Mouse (Mus musculus) hindbrain, embryonic 13.5 days (tissue): ENCODE measurements at regions not wholly inside any gene's neighbourhood (a gene's known extent, or its start where the extent isn't known, plus 50 kb on each side); places are given as distances from the start of the nearest gene placed in this dataset.
A peak's percentile ranks its signal among the peaks of the same experiment; 100 is the strongest.
"Not testable (repeated sequence)": the region's sequence is repeated elsewhere in the genome, so short reads cannot be mapped to it uniquely, and the experiment has no call there.

Experiments used
- ATAC-seq: fragments of 200-750 bp; cut with Nextera tagmentation; 2 replicates; pipeline ENCODE4 v1.8.0; 2017; ENCODE audit warnings: moderate TSS enrichment; ENCODE audit not compliant: low FRiP score
- H3K27ac ChIP-seq: fragments of 300-500 bp; sonication (generic); 2 replicates; pipeline ENCODE4 v1.5.1; 2015; ENCODE audit warnings: inconsistent platforms, mild to moderate bottlenecking, moderate library complexity
- H3K27me3 ChIP-seq: fragments of 300-500 bp; sonication (generic); 2 replicates; pipeline ENCODE4 v1.6.1; 2015; ENCODE audit warnings: mild to moderate bottlenecking, inconsistent platforms
- H3K36me3 ChIP-seq: fragments of 300-500 bp; sonication (generic); 2 replicates; pipeline ENCODE4 v1.6.1; 2015; ENCODE audit warnings: mild to moderate bottlenecking, inconsistent platforms
- H3K4me1 ChIP-seq: fragments of 300-500 bp; sonication (generic); replicated peaks from 2 replicates; pipeline ENCODE4 v1.6.1; 2015; ENCODE audit warnings: inconsistent platforms
- H3K4me2 ChIP-seq: fragments of 300-500 bp; sonication (generic); 2 replicates; pipeline ENCODE4 v1.6.1; 2015; ENCODE audit warnings: inconsistent platforms, mild to moderate bottlenecking, moderate library complexity
- H3K4me3 ChIP-seq: fragments of 300-500 bp; sonication (generic); 2 replicates; pipeline ENCODE4 v1.5.1; 2015; ENCODE audit warnings: mild to moderate bottlenecking, inconsistent platforms
- H3K9ac ChIP-seq: fragments of 300-500 bp; sonication (generic); 2 replicates; pipeline ENCODE4 v1.6.1; 2015; ENCODE audit warnings: mild to moderate bottlenecking, inconsistent platforms
- H3K9me3 ChIP-seq: fragments of 300-500 bp; sonication (generic); 2 replicates; pipeline ENCODE4 v1.6.1; 2016; ENCODE audit warnings: inconsistent platforms
- WGBS: fragments of 180-500 bp; shearing (Covaris S2); methylation state at CpG from one replicate; pipeline ENCODE4 v1.1.7; 2015; 5-methylcytosine and 5-hydroxymethylcytosine counted together

GRCm38 (mm10) chr13:44496596-44496995, 232.7 kb upstream of the Jarid2 start:
- H3K4me1 ChIP-seq = peaks cover 5% of the 10 kb centered on the region; the same call in 1 of the 2 replicates
- H3K9me3 ChIP-seq = no peaks in the 10 kb centered on the region
- H3K36me3 ChIP-seq = no peaks in the 10 kb centered on the region
- no peak overlapping the region for H3K9ac ChIP-seq
- H3K4me2 ChIP-seq = no peak overlapping the region
- no peaks in the 10 kb centered on the region for H3K27me3 ChIP-seq
- no peak for ATAC-seq
- WGBS = 57% methylated on average over 9 of the region's 9 CpGs
- H3K27ac ChIP-seq = no peak overlapping the region
- no peak overlapping the region for H3K4me3 ChIP-seq

- not testable (repeated sequence) for H3K4me2 ChIP-seq, H3K9me3 ChIP-seq, H3K27ac ChIP-seq, H3K36me3 ChIP-seq, H3K9ac ChIP-seq, H3K4me3 ChIP-seq, H3K27me3 ChIP-seq, ATAC-seq
- 86% methylated on average over 5 of the region's 5 CpGs for WGBS
- H3K4me1 ChIP-seq = peaks cover 21% of the 10 kb centered on the region
Observed at GRCm38 (mm10) chr13:44500896-44501295, 228.4 kb upstream of the Jarid2 start.

DNA sequence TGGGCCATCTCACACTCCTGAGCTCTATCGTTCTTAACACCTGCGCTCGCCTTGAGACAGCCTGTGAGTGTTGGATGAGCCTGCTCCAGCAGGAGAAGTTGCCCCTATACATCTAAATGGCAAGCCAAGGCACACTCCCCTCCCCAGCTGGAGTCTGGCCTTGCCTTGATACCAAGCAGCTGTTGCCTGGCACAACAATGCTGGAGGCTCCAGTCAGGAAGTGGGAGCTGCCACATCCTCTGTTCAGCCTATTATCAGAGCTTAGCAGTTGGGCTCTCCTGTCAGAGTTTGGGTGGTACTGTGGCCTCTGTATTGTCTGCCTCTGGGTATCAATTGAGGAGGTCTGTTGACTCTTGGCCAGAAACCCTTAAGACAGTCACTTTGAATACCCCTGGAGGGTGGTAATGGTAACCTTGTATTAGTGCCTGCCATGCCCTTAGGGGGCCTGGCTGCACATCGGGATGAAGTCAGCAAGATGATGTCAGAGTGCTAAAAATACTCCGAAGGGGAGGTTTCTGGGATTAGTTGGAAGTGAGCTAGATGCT, 227.4 kb upstream of the Jarid2 start:
- H3K9ac ChIP-seq = no peak overlapping the region
- H3K4me1 ChIP-seq = peaks cover 17% of the 10 kb centered on the region
- 61% methylated on average over 5 of the region's 5 CpGs for WGBS
- H3K36me3 ChIP-seq = no peaks in the 10 kb centered on the region
- 0 out of 2 replicates have a peak, but pooled peaks cover 7% of the 10 kb centered on the region for H3K27me3 ChIP-seq
- H3K4me3 ChIP-seq = no peak overlapping the region
- no peaks in the 10 kb centered on the region for H3K9me3 ChIP-seq
- H3K27ac ChIP-seq = peak overlapping the region; percentile 41; the same call in 1 of the 2 replicates
- H3K4me2 ChIP-seq = no peak overlapping the region
- ATAC-seq = peak; percentile 61

DNA sequence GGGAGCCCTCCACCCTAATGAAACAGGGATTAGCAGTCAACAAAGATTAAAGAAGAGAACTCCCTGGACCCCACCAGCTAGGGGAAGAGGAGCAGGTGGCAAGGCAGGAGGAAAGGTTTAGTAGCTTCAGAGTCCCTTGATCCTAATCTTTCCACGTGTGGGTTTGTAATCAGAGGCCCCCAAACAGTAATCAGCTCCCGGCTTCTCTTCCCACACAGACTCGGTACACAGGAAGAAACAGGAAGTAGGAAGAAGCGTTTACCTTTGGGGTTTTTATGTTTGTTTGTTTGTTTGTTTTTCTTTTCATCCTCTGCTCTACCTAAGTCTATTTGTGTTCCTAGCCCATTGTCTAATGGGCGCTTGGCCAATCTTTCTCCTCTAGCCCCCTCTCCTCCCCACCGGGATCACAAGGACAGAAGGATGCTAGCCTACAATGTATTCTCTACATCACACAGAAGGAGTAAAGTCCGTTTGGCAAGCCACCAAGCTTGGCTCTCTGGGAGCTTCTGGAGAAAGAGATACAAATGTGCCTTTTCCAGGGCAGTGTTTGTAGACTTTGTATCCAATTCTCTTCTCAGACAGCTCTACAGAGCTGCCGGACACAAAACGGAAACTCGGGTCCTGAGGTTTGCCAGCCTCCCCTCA, 226.5 kb upstream of the Jarid2 start:
- no peaks in the 10 kb centered on the region for H3K9me3 ChIP-seq
- no peak overlapping the region for H3K4me2 ChIP-seq
- 74% methylated on average over 10 of the region's 10 CpGs for WGBS
- no peaks in the 10 kb centered on the region for H3K36me3 ChIP-seq
- H3K4me1 ChIP-seq = peaks cover 17% of the 10 kb centered on the region
- H3K27me3 ChIP-seq = peaks cover 11% of the 10 kb centered on the region; the same call in 1 of the 2 replicates
- H3K9ac ChIP-seq = no peak overlapping the region
- no peak overlapping the region for H3K27ac ChIP-seq
- no peak for ATAC-seq
- no peak overlapping the region for H3K4me3 ChIP-seq

- no peak overlapping the region for H3K4me3 ChIP-seq
- H3K4me1 ChIP-seq = peaks cover 17% of the 10 kb centered on the region
- WGBS = 89% methylated on average over 15 of the region's 15 CpGs
- no peak overlapping the region for H3K9ac ChIP-seq
- H3K36me3 ChIP-seq = no peaks in the 10 kb centered on the region
- no peaks in the 10 kb centered on the region for H3K9me3 ChIP-seq
- peaks cover 12% of the 10 kb centered on the region; the same call in 1 of the 2 replicates for H3K27me3 ChIP-seq
- ATAC-seq = no peak
- H3K27ac ChIP-seq = no peak overlapping the region
- H3K4me2 ChIP-seq = no peak overlapping the region
Observed at GRCm38 (mm10) chr13:44503257-44503950, 225.9 kb upstream of the Jarid2 start.

GRCm38 (mm10) chr13:44504455-44504854, 224.8 kb upstream of the Jarid2 start:
- Histone ChIP-seq H3K36me3 (no peaks in the 10 kb centered on the region), H3K9ac (no peak overlapping the region), H3K9me3 (no peaks in the 10 kb centered on the region), H3K4me1 (peaks cover 18% of the 10 kb centered on the region), H3K27me3 (peaks cover 12% of the 10 kb centered on the region; the same call in 1 of the 2 replicates), H3K4me2 (no peak overlapping the region), H3K4me3 (no peak overlapping the region), H3K27ac (no peak overlapping the region)
- no peak for ATAC-seq
- WGBS = 92% methylated on average over 6 of the region's 6 CpGs

DNA sequence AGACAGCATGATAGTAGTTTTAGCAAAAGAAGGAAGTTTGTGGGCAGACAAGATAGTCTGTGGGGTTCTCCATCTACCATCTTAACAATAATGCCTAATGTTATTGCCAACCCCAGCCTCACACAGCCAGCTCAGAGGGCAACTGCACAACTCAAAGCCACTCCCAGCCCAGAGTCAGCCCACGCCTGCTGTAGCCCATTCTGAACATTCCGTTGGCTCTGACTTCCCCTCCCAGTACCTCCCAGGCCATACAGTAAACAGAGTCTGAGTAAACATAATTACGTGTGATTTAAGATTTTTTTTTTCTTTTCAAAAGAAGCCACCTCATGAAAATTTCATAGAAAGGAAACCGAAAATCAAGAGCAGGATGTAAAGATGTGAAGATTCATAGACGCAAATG, 222.3 kb upstream of the Jarid2 start:
- no peak overlapping the region for H3K4me3 ChIP-seq
- H3K4me1 ChIP-seq = peaks cover 16% of the 10 kb centered on the region
- no peak for ATAC-seq
- peaks cover 23% of the 10 kb centered on the region for H3K27me3 ChIP-seq
- H3K36me3 ChIP-seq = no peaks in the 10 kb centered on the region
- no peaks in the 10 kb centered on the region for H3K9me3 ChIP-seq
- no peak overlapping the region for H3K4me2 ChIP-seq
- no peak overlapping the region for H3K27ac ChIP-seq
- no peak overlapping the region for H3K9ac ChIP-seq
- 61% methylated on average over 5 of the region's 5 CpGs for WGBS

DNA sequence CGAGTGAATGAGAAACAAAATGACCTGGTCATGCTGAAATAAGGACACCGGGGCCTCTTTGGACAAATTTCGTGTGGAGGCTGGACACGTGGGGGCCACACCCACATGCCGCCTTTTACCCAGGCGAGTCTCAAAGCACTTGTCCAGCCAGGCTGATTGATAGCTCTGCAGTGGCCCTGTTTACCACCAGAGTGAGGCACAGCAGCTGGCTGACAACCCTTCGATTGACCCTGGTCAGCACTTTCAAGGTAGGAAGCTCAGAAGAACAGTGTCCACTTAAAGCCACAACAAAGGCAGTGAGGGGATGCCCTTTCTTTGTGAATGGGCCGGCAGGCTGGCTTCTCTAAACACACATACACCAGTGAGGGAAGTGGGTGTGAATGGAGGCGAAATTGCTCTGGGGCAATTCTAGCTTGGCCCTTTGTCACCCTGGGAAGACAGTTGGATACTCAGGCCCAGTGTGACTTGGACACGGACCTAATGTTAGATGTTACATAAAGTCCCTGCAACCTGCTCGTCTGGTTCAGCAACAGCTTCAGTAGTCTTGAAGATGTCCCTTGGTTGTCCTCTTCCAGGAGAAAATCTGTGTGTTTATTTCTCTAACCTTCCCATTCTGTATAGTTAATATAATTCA, 219.6 kb upstream of the Jarid2 start:
- ATAC-seq = no peak
- H3K9ac ChIP-seq = no peak overlapping the region
- H3K27ac ChIP-seq = no peak overlapping the region
- 10% methylated on average over 11 of the region's 11 CpGs for WGBS
- no peaks in the 10 kb centered on the region for H3K9me3 ChIP-seq
- H3K4me1 ChIP-seq = peaks cover 15% of the 10 kb centered on the region
- no peaks in the 10 kb centered on the region for H3K36me3 ChIP-seq
- H3K4me2 ChIP-seq = no peak overlapping the region
- H3K4me3 ChIP-seq = no peak overlapping the region
- H3K27me3 ChIP-seq = peaks cover 26% of the 10 kb centered on the region

GRCm38 (mm10) chr13:44513378-44514285, 215.6 kb upstream of the Jarid2 start:
- WGBS = 51% methylated on average over 13 of the region's 13 CpGs
- no peak for ATAC-seq
- no peaks in the 10 kb centered on the region for H3K9me3 ChIP-seq
- no peak overlapping the region for H3K27ac ChIP-seq
- H3K9ac ChIP-seq = no peak overlapping the region
- H3K4me1 ChIP-seq = peaks cover 15% of the 10 kb centered on the region
- H3K27me3 ChIP-seq = peaks cover 15% of the 10 kb centered on the region; the same call in 1 of the 2 replicates
- no peak overlapping the region for H3K4me2 ChIP-seq
- no peaks in the 10 kb centered on the region for H3K36me3 ChIP-seq
- H3K4me3 ChIP-seq = no peak overlapping the region

DNA sequence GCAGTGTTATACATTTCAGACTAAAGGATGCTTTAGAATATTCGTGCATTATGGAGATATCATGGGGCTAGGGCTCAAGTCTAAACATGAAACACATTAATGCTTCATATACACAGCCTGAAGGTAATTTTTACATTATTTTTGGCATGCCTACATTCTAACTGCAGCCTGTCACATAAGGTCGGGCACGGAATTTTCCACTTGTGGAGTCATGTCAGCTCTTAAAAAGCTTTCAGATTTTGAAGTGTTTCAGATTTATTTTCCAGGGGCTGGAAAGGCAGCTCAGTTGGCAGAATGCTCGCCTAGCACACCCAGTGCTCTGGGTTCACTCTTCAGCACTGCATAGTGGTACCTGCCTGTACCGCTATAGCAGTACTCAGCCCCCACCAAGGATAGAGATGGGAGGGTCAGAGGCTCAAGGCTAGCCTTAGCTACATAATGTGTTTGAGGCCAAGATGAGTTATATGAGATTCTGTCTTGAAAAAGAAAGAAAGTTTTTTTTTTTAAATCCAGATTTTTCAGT, 214.6 kb upstream of the Jarid2 start:
- no peaks in the 10 kb centered on the region for H3K9me3 ChIP-seq
- no peak for ATAC-seq
- H3K27ac ChIP-seq = no peak overlapping the region
- no peak overlapping the region for H3K9ac ChIP-seq
- H3K4me3 ChIP-seq = no peak overlapping the region
- peaks cover 12% of the 10 kb centered on the region; the same call in 1 of the 2 replicates for H3K27me3 ChIP-seq
- no peaks in the 10 kb centered on the region for H3K36me3 ChIP-seq
- no peak overlapping the region for H3K4me2 ChIP-seq
- H3K4me1 ChIP-seq = peaks cover 11% of the 10 kb centered on the region
- WGBS = 89% methylated on average over 5 of the region's 5 CpGs

GRCm38 (mm10) chr13:44516863-44517262, 212.4 kb upstream of the Jarid2 start:
- no peak overlapping the region for H3K4me3 ChIP-seq
- peaks cover 10% of the 10 kb centered on the region; the same call in 1 of the 2 replicates for H3K4me1 ChIP-seq
- H3K9ac ChIP-seq = no peak overlapping the region
- H3K9me3 ChIP-seq = no peaks in the 10 kb centered on the region
- no peak for ATAC-seq
- H3K4me2 ChIP-seq = no peak overlapping the region
- no peak overlapping the region for H3K27ac ChIP-seq
- 72% methylated on average over 4 of the region's 4 CpGs for WGBS
- H3K27me3 ChIP-seq = peaks cover 4% of the 10 kb centered on the region; the same call in 1 of the 2 replicates
- H3K36me3 ChIP-seq = no peaks in the 10 kb centered on the region
